Mouse (Mus musculus) B cell, adult 2 months (primary cell): ENCODE results near the gene Slc39a1.
"Not testable (repeated sequence)": the region's sequence is repeated elsewhere in the genome, so short reads cannot be mapped to it uniquely, and the experiment has no call there.

Source experiments
- DNase-seq, 2 experiments: peaks; one replicate each; pipeline ENCODE4 v3.0.0; 2022

Gene Slc39a1

DNA sequence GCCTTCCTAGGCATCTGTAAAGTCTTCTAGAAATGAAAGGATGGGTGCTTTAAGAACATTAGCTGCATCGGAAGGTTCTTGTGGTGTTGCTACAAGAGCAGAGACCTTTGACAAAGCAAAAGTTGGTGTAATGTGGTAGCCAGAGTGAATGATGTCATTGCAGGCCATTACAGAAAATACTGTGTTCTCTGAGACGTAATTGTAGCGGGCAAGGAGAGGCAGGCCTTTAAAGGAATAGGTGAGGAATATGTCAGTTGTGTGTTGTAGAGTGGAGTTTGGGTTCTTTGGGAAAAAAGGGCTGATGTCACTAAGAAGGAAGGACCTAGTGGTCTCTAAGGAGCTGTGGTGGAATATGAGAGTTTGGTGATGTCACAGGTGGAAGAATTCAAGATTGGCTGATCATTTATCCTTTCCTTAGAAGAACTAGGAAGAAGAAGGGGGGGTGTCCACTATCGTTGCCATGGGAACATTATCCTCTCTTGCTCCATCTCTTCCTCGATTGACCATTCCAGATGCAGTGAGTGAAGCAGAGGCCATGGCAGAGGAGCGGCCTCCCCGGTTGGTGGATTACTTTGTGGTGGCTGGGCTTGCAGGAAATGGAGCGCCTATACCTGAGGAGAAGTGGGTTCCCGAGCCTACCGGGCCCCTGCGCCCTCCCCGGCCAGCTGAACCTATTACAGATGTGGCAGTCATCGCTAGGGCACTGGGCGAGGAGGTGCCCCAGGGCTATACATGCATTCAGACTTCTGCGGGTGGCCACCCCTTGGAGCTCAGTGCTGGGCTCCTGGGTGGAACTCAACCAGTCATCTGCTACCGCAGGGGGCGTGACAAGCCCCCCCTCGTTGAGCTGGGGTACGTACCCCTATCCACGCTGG lies 19.2 kb downstream of the Slc39a1 start:
- DNase-seq = peak; percentile 12 to 26

DNA sequence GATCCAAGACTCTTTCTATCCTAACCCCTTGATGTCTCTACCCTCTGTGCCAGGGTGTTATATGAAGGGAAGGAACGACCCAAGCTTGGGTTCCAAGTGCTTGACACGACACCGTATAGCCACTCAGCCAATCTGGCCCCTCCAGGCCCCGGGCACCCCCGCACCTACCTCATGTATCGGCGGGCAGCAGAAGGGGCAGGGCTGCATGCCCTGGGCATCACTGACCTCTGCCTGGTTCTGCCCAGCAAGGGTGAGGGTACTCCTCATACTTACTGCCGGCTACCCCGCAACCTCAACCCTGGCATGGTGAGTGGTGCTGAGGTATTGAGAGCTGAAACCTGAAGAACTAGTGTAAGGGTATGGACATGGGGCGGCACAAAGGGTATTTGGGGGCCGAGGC lies 20.2 kb downstream of the Slc39a1 start:
- no peak for DNase-seq

DNA sequence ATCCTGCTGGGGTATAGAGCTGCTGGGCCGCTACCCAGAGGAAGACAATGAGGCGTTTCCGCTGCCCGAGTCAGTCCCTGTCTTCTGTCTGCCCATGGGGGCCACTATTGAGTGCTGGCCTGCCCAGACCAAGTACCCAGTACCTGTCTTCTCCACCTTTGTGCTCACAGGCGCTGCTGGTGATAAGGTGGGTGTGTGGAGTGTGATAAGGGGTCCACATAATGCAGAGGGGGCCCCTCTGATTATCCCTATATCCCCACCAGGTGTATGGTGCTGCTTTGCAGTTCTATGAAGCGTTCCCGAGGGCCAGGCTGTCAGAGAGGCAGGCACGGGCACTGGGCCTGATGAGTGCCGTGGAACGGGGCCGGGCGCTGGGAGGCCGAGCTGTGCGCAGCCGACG lies 21.0 kb downstream of the Slc39a1 start:
- no peak for DNase-seq

DNA sequence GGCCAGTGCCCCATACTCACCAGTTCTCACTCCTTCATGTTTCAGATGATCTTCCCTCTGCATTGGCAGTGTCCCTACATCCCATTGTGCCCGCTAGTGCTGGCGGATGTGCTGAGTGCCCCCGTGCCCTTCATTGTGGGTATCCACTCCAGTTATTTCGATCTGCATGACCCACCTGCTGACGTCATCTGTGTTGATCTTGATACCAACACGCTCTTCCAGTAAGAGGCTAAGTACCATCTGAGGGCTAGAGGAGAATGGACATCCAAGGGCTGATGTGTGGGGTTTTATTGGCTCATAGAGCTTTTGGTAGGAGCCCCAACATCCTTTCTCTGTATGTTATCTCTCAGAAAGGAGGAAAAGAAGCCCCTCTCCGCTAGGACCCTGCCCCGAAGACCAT lies 22.8 kb downstream of the Slc39a1 start:
- DNase-seq = no peak

DNA sequence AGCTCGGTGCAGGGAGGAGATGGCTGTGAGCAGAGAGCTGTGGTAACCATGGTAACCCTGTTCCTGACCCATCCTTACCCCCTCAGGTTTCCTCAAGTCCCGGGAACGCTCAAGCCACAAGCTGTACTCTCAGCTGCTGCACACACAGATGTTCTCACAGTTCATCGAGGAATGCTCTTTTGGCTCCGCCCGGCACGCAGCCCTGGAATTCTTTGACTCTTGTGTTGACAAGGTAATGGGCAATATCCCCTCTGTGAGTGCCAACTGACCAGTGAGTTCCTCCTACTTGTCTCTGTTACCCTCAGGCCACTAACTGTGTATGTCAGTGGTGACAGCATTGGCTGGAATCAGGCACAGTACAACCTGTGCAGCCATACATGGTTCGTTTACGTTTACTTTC lies 24.2 kb downstream of the Slc39a1 start:
- no peak for DNase-seq

DNA sequence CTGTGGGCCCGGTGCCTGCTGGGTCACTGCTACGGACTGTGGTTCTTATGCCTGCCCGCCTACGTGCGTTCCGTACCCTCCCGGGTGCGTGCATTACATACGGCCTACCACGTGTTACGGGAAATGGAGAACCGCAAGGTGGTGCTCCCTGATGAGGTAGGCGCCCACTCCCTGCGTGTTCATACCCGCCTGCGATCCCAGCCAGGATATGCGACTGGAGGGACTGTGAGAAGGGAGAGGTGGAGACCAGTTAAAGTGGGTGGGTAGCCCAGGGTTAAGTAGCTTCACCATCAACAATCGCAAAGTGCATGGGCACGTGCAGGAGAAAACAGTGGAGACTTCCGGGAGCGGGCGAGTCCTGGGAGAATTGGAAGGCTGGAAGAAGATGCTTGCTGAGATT lies 25.9 kb downstream of the Slc39a1 start:
- DNase-seq = no peak

DNA sequence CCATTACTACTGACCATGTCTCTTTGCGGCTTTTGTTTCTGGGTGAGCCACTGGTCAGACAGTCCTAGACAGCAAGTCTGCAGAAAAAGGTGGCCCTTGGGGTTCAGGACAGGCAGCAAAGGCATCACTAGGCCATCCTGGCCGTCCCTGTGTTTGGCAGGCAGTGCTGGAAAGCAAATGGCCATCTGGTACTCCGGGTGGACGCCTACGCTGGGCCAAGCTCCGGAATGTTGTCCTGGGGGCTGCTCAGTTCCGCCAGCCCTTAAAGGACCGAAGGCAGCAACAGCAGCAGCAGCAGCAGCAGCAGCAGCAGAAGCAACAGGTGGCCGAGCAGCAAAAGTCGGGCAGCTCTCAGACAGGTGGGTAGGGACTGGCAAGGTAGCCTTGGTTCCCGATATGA lies 27.3 kb downstream of the Slc39a1 start:
- no peak for DNase-seq

DNA sequence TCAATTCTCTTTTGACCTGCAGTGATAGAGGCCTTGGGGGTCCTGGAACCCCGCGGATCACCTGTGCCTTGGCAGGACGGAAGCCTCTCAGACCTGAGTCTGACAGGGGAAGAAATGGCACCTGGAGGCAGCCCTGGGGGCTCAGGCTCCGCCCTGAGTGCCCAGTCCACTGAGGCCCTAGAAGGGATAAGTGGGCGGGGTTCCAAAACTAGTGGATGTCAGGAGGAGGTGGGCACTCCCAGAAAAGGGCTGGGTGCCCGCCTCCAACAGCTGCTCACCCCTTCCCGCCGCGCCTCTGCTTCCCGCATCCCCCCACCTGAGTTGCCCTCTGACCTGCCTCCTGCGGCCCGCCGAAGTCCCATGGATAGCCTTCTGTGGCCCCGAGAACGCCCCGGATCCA lies 28.9 kb downstream of the Slc39a1 start:
- no peak for DNase-seq

DNA sequence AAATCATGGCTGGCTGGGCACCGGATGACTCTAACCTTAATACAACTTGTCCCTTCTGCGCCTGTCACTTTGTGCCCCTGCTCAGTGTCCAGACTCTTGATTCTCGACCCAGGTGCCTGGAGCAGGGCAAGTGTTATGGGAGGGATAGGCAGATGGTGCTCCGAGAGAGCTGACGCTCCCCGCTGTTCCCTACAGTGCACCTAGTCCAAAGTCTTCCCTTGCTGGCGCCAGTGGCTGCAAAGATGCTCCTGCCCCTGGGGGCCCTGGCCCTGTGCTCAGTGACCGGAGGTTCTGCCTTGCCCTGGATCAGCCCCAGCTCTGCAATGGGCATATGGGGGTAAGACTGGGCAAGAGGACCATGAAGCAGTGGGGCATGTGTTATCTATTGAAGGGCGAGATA lies 29.8 kb downstream of the Slc39a1 start:
- DNase-seq = no peak

DNA sequence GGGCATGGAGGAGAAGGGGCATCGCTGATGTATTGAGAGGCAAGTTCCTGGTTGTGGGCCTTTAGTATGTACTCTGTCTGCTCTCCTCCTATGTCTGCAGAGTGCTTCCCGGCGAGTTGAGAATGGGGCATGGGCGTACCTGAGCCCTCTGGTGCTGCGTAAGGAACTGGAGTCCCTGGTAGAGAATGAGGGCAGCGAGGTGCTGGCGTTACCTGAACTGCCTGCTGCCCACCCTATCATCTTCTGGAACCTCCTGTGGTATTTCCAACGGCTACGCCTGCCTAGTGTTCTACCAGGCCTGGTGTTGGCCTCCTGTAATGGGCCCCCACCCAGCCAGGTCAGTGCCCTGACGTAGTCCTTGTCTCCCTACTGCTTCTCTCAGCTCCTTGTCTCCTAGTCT lies 30.2 kb downstream of the Slc39a1 start:
- no peak for DNase-seq

DNA sequence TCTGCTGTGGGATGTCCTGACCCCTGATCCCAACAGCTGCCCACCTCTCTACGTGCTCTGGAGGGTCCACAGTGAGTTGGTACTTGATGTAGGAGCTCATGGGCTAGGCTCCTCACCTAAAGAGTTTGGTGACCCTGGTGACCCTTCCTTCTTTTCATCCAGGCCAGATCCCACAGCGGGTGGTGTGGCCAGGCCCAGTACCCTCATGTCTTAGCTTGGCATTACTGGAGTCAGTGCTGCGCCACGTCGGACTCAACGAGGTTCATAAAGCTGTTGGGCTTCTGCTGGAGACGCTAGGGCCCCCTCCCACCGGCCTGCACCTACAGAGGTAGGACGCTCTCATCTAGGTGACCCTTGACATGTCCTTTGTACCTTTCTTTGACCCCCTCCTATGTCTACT lies 31.2 kb downstream of the Slc39a1 start:
- no peak for DNase-seq

DNA sequence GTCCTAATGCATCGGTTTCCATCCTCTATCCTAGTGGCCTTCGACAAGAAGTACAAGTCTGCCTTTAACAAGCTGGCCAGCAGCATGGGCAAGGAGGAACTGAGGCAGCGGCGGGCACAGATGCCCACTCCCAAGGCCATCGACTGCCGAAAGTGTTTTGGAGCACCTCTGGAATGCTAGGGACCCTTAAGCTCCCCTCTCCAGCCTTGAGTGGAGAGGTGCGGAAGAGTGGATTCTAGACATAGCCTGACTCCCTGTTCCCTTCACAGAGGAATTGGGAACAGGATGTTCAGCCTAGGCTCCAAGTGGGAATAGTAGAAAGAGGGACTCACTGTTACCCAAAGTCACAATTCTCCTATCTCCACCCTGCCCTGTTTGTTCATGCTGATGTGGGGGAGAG lies 31.8 kb downstream of the Slc39a1 start:
- no peak for DNase-seq

DNA sequence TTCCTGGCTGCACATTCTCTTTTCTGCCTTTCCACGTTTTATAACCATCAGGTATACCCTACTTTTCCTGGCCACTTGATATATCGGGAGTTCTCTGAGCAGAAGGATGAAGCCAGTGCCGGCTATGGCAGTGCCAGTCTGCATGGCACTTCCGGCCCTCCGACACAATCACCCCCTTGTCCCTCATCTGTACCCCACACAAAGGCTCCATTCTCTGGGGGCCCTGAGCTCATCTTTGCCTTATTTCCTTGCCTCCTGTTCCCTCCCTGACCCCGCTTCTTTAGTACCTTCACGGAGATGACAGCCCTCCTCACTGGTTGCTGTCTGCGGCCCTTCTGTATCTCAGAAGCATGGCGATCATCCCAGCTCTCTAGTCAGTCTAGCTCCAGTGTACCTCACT lies 32.7 kb downstream of the Slc39a1 start:
- no peak for DNase-seq

DNA sequence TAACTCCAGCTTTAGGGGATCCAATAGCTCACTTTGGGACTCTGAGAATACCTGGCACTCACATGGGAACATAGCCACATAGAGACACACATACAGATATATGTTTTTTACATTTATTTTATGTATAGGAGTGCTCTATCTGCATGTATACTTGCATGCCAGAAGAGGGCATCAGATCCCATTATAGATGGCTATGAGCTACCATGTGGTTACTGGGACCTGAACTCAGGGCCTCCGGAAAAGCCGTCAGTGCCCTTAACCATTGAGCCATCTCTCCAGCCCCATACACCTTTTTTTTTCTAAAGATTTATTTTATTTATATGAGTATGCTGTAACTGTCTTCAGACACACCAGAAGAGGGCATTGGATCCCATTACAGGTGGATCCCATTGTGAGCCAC lies 36.2 kb downstream of the Slc39a1 start:
- DNase-seq = no peak

DNA sequence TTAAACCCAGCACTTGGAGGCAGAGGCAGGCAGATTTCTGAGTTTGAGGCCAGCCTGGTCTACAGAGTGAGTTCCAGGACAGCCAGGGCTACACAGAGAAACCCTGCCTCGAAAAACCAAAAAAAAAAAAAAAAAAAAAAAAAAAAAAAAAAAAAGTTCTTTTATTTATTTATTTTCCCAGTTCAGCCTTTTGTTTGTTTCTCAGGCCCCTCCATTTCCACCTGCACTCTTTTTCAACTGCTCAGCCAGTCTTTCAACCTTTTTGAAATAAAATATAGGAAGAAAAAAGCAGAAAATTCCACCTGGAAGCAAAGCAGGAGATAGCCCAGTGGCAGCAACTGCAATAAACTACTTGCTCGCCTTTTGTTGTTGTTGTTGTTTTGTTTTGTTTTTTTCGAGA lies 41.4 kb downstream of the Slc39a1 start:
- DNase-seq = not testable (repeated sequence)

DNA sequence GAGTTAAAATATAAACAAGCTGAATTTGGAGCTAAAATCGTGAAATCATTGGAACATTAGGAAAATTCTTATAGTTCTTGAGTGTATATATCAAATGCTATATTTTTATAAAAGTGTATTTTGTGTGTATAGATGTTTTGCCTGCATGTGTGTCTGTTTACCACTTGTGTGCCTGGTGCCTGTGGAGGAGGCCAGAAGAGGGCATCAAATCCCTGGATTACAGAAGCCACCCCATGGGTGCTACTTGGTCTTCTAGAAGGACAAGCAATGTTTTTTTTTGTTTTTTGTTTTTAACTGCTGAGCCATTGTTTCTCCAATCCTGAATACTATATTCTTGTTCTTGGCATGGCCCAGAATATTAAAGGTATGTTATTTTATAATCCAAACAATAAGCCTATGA lies 42.6 kb downstream of the Slc39a1 start:
- DNase-seq = no peak

DNA sequence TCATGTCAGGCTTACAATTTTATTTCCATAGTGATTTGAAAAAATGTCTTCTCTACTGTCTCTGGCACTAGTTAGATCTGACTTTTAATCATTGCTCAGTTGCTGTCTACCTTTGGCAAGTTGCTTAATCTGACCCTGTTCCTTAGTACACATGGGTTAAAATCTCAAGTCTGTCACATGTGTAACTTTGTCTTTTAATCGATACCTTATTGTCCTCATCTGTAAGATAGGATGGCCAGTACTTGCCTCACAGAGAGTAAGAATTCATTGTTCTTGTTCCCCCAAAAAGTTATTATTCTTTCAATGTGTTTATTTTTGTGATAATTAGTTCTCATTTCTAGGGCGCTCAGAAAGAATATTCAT lies 44.0 kb downstream of the Slc39a1 start:
- DNase-seq = no peak

DNA sequence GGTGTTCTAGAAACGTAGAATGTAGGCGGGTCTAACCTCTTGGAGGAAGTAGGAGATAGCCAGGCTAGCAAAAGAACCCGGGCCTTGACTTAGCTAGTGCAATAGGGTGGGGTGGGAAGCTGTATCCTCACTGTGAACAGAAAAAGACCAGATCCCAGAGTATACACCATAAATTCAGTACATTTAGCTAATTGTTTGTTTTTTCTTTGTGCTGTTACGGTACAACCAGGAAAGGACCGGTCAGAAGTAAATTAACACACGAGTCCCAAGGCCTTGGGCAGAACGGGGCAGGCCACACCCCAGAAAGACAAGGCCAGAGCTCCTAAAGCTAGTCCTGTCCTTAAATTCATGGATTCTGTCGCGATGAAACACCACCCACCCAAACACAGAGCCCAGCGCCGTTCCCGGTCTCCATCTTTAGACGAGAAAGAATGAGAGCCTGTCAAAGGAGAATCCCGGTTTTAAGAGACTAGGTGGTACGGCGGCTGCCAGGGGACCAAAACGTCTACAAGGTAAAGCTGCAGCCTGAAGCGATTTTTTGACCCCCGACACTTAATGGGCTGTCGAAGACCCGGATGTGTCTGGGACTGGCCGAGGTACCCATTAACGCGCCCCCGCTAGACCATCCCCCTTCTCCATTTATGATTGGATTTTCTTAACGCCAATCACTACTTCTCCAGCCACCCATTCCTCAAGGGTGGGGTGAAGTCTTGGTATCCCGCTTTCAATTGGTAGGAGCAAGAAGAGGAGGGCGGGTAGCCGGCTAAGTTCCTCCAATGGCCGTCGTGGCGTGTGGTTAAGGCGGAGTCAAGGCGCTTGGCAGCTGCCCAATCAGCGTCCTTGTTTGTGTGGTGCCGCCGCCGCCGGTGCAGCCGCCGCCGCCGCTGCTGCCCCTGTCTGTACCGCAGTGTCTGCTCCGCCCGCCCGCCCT lies 44.6 kb downstream of the Slc39a1 start, which contains the start of gene Gatad2b:
TSS of gene Gatad2b (plus strand) at position 834 of the 931 bp plus-strand sequence.
- DNase-seq = peak; percentile 98 to 99

DNA sequence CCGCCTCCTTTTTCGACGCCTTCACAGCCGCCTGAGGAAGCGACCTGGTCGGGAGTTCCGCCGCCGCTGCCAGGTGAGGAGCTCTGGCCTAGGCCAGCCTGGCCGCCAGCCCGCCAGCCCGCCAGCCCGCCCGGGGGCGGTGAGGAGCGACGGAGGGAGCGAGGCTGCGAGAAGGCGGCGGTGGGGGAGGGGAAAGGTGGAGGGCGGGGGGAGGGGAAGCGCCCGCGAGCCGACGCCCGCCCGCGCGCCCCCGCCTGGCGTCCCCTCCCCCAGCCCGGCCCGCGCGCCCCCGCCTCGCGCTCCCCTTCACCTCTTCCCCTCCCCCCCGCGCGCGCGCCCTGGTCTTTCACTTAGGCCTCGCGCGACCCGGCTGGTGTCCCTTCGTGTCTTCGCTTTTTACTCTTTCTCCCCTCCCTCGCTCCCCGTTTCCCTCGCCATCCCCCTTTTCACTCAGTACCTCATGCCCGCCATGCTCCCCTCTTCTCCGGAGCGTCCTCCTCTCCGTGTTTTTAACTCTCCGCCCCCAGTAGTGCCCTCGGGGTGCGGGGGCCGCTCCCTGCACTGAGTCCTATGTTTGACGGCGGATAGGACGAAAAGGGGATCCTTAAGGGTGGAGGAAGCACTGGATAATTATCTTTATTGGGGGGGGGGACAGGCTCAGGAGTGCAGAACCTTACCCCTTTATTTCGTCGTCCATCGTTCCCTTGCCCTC lies 45.5 kb downstream of the Slc39a1 start:
- DNase-seq = peak; percentile 72 to 73

DNA sequence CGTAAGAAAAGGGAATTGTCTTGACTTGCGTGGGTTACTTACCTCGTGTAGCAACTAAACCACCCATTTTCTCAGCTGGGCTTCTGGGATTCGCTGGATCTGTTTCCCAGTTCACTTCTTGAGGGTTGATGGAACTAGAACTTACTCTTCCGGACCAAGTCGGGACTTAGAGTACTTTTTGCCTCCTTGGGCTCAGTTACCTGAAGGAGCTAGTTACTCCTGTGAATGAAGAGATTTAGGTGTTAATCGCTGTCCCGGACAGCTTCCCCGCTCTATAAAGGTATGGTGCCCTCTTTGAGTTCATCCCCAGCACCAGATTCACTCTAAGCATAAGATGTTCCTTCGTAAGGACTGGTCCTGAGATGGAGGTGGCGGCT lies 46.1 kb downstream of the Slc39a1 start:
- DNase-seq = peak in 1 of 2 experiments; percentile 11

DNA sequence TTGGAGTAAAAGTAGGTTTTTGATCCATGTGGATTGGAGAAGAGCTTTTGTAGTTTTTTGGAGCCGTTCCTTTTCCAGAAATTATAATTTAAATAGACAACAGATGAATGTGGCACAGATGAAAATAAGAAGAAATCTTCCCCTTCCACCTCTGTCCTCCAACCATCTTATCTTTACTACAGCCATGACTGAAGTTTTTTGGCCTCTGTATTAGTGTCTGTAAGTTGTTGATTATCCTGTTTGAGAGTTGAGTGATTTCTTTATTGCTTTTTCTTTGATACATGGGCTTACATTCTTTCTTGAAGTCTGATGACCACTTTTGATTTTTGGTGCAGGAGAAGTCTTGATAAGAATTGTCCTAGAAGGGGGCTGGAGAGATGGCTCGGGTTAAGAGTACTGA lies 46.7 kb downstream of the Slc39a1 start:
- DNase-seq = no peak
